Mouse (Mus musculus) kidney, embryonic 16.5 days (tissue): ENCODE results near the gene Ifi35. TPM values are rescaled to one million over a fixed set of nuclear protein-coding genes. Genes with fewer than 3 reads are reported as not detected.
"Not testable (repeated sequence)": the region's sequence is repeated elsewhere in the genome, so short reads cannot be mapped to it uniquely, and the experiment has no call there.

ENCODE experiments used
- ATAC-seq: fragments of 200-750 bp; cut with Nextera tagmentation; 2 replicates; pipeline ENCODE4 v1.8.0; 2017; ENCODE audit warnings: moderate TSS enrichment; ENCODE audit not compliant: low FRiP score, low TSS enrichment
- H3K27ac ChIP-seq: fragments of 300-500 bp; sonication (generic); 2 replicates; pipeline ENCODE4 v1.5.1; 2014; ENCODE audit warnings: low read length
- H3K27me3 ChIP-seq: fragments of 300-500 bp; sonication (generic); 2 replicates; pipeline ENCODE4 v1.6.1; 2014; ENCODE audit warnings: low read length, control low read depth, mixed read lengths; ENCODE audit not compliant: insufficient read depth
- H3K36me3 ChIP-seq: fragments of 300-500 bp; sonication (generic); 2 replicates; pipeline ENCODE4 v1.6.1; 2014; ENCODE audit warnings: low read length, control low read depth, mixed read lengths; ENCODE audit not compliant: insufficient read depth
- H3K4me1 ChIP-seq: fragments of 300-500 bp; sonication (generic); 2 replicates; pipeline ENCODE4 v1.6.1; 2014; ENCODE audit warnings: low read length, control low read depth, mixed read lengths; ENCODE audit not compliant: insufficient read depth
- H3K4me2 ChIP-seq: fragments of 300-500 bp; sonication (generic); replicated peaks from 2 replicates; pipeline ENCODE4 v1.6.1; 2014; ENCODE audit warnings: low read depth, low read length
- H3K4me3 ChIP-seq: fragments of 300-500 bp; sonication (generic); 2 replicates; pipeline ENCODE4 v1.5.1; 2014; ENCODE audit warnings: mild to moderate bottlenecking, low read length
- H3K9ac ChIP-seq: fragments of 300-500 bp; sonication (generic); replicated peaks from 2 replicates; pipeline ENCODE4 v1.6.1; 2014; ENCODE audit warnings: low read length
- H3K9me3 ChIP-seq: fragments of 300-500 bp; sonication (generic); 2 replicates; pipeline ENCODE4 v1.6.1; 2016; ENCODE audit warnings: low read length, control low read depth
- WGBS: fragments of 180-500 bp; shearing (Covaris S2); extraction: QIAGEN DNeasy Blood & Tissue Kit; methylation state at CpG from one replicate; pipeline ENCODE4 v1.1.7; 2014; 5-methylcytosine and 5-hydroxymethylcytosine counted together
- polyA plus RNA-seq: library from polyadenylated mRNA; unstranded; fragments of >200 nt; fragmentation: Nextera tagmentation; extraction: Ambion mirVana; gene quantifications from 2 replicates; pipeline ENCODE4 v1.2.1, GENCODE M21; 2015

Gene Ifi35
- polyA plus RNA-seq, 1 experiment from 2014 or later = 18.6 TPM

- under 1% methylated on average over 14 of the region's 14 CpGs for WGBS
- Histone ChIP-seq H3K27ac (peak overlapping the region; percentile 93), H3K4me2 (peak overlapping the region; percentile 69), H3K27me3 (no peaks in the 10 kb centered on the region), H3K4me3 (peak overlapping the region; percentile 90), H3K9ac (peak overlapping the region; percentile 97), H3K4me1 (peaks cover 18% of the 10 kb centered on the region), H3K36me3 (peaks cover 28% of the 10 kb centered on the region), H3K9me3 (no peaks in the 10 kb centered on the region)
- no peak for ATAC-seq
These were observed 5.4 kb upstream of the Ifi35 start for GRCm38 (mm10) chr11:101442760-101443159.

DNA sequence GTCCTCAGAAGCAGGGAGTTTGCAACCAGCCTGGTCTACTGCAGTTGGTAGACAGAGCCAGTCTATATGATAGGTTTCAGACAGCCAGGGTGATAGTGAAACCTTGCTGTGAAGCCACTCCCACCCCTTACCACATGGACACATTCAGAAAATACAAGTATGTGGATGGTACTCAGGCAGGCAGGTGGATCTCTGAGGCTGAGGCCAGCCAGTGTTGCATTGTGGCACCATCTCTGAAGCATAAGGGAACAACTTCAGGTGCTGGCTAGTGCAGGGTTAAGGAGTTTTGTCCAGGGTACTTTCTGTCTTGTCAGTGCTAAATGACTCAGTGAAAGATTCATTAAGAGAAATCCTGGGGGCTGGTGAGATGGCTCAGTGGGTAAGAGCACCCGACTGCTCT is 1.9 kb upstream of the Ifi35 start:
- no peaks in the 10 kb centered on the region for H3K9me3 ChIP-seq
- no peak overlapping the region for H3K27ac ChIP-seq
- H3K4me3 ChIP-seq = no peak overlapping the region
- no peaks in the 10 kb centered on the region for H3K27me3 ChIP-seq
- 75% methylated on average over 1 of the region's 1 CpGs for WGBS
- ATAC-seq = no peak
- peaks cover 23% of the 10 kb centered on the region for H3K4me1 ChIP-seq
- no peak overlapping the region for H3K9ac ChIP-seq
- H3K4me2 ChIP-seq = no peak overlapping the region
- H3K36me3 ChIP-seq = peaks cover 28% of the 10 kb centered on the region

- ATAC-seq, H3K27ac ChIP-seq, H3K27me3 ChIP-seq, H3K9ac ChIP-seq, H3K4me2 ChIP-seq, H3K9me3 ChIP-seq, H3K4me3 ChIP-seq: not testable (repeated sequence)
- Histone ChIP-seq H3K4me1 (peaks cover 23% of the 10 kb centered on the region), H3K36me3 (peaks cover 28% of the 10 kb centered on the region)
- 91% methylated on average over 8 of the region's 8 CpGs for WGBS
These were observed 1.3 kb upstream of the Ifi35 start for GRCm38 (mm10) chr11:101446860-101447259.

DNA sequence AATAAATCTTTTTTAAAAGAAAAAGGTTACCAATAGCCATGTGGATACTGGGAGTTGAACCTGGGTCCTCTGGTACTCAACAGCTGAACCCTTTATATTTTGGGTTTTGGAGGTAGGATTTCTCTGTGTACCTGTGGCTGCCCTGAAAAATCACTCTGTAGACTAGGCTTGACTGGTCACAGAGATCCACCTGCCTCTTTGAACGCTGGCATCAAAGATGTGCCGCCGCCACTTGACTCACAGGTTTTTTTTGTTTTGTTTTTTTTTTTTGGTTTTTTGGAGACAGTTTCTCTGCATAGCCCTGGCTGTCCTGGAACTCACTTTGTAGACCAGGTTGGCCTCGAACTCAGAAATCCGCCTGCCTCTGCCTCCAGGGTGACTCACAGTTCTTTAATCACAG is 421 bp upstream of the Ifi35 start:
- H3K9ac ChIP-seq = no peak overlapping the region; the same call in 1 of the 2 replicates
- peak overlapping the region; percentile 54 for H3K4me3 ChIP-seq
- peaks cover 23% of the 10 kb centered on the region for H3K4me1 ChIP-seq
- WGBS = 83% methylated on average over 5 of the region's 5 CpGs
- ATAC-seq = no peak
- H3K36me3 ChIP-seq = peaks cover 28% of the 10 kb centered on the region
- H3K27ac ChIP-seq = peak overlapping the region; percentile 80
- no peaks in the 10 kb centered on the region for H3K27me3 ChIP-seq
- peak overlapping the region; percentile 55 for H3K4me2 ChIP-seq
- H3K9me3 ChIP-seq = no peaks in the 10 kb centered on the region

GRCm38 (mm10) chr11:101448899-101449298 is 692 bp downstream of the Ifi35 start:
- Histone ChIP-seq H3K9me3 (no peaks in the 10 kb centered on the region), H3K27me3 (no peaks in the 10 kb centered on the region), H3K9ac (peak overlapping the region; percentile 68), H3K4me1 (peaks cover 13% of the 10 kb centered on the region), H3K36me3 (peaks cover 20% of the 10 kb centered on the region), H3K4me3 (peak overlapping the region; percentile 54), H3K27ac (no peak overlapping the region; the same call in 1 of the 2 replicates), H3K4me2 (peak overlapping the region; percentile 55)
- WGBS = 89% methylated on average over 4 of the region's 4 CpGs
- no peak for ATAC-seq

- H3K27me3 ChIP-seq, H3K9ac ChIP-seq, ATAC-seq, H3K4me2 ChIP-seq, H3K4me3 ChIP-seq, H3K27ac ChIP-seq, H3K9me3 ChIP-seq: not testable (repeated sequence)
- 82% methylated on average over 4 of the region's 4 CpGs for WGBS
- H3K36me3 ChIP-seq = peaks cover 13% of the 10 kb centered on the region
- H3K4me1 ChIP-seq = peaks cover 10% of the 10 kb centered on the region; the same call in 1 of the 2 replicates
These were observed 1.4 kb downstream of the Ifi35 start for GRCm38 (mm10) chr11:101449596-101449995.

DNA sequence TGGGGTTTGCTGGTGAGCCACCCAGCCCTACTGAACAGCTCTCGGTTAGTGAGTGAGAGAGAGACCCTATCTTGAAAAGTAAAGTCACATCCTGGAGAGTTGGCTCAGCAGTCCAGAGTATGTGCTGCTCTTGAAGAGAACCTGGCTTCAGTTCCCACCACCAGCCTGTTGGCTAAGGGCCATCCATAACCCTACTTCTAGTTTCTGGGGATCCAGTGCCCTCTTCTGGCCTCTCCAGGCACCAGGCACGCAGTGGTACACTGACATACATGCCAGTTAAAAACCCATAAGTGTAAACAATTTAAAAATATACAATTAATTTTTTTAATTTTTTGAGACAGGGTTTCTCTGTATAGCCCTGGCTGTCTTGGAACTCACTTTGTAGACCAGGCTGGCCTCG is 2.2 kb downstream of the Ifi35 start:
- ATAC-seq = no peak
- Histone ChIP-seq H3K4me1 (peaks cover 14% of the 10 kb centered on the region; the same call in 1 of the 2 replicates), H3K27ac (no peak overlapping the region), H3K36me3 (peaks cover 6% of the 10 kb centered on the region; the same call in 1 of the 2 replicates), H3K9me3 (no peaks in the 10 kb centered on the region), H3K4me2 (no peak overlapping the region), H3K4me3 (no peak overlapping the region), H3K9ac (no peak overlapping the region), H3K27me3 (no peaks in the 10 kb centered on the region)
- 90% methylated on average over 3 of the region's 3 CpGs for WGBS

- H3K4me1 ChIP-seq = peaks cover 14% of the 10 kb centered on the region; the same call in 1 of the 2 replicates
- WGBS = 90% methylated on average over 10 of the region's 10 CpGs
- H3K36me3 ChIP-seq = peaks cover under 1% of the 10 kb centered on the region; the same call in 1 of the 2 replicates
- H3K27me3 ChIP-seq = no peaks in the 10 kb centered on the region
- H3K9ac ChIP-seq = no peak overlapping the region
- no peak overlapping the region for H3K27ac ChIP-seq
- H3K4me2 ChIP-seq = no peak overlapping the region
- no peak for ATAC-seq
- no peak overlapping the region for H3K4me3 ChIP-seq
- no peaks in the 10 kb centered on the region for H3K9me3 ChIP-seq
These were observed 3.3 kb downstream of the Ifi35 start for GRCm38 (mm10) chr11:101451536-101451935.

DNA sequence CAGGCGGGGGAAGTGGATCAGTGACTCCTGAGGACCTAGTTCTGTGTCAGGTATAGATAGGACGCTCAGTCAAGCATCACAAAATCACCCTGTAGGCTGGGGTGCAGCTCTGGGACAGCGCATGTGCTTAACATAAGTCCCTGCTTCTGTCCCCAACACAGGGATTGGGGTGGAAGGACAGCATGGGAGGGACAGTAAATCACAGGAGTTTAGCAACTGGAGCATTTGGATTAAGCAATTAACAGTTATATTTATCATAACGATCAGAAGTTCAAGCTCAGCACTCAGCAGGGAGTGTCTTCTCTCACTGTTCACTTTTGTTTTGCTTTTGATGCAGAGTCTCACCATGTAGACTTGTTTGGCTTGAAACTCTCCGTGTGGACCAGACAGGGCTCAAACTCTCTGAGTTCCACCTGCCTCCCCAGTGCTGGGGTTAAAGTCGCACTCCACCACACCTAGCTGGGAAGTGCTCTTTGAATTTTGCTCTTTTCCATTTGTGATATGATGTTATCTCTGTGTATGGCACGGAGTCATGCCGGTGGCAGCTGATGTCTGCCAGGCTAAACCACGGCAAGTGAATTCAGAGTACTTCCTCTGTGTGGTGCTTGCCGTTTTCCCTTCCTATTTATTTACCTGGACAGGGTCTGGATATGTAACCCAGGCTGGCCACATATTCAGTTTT is 4.0 kb downstream of the Ifi35 start:
- Histone ChIP-seq H3K9ac (no peak overlapping the region), H3K4me2 (no peak overlapping the region), H3K36me3 (peaks cover 2% of the 10 kb centered on the region; the same call in 1 of the 2 replicates), H3K27me3 (no peaks in the 10 kb centered on the region), H3K4me1 (peaks cover 14% of the 10 kb centered on the region; the same call in 1 of the 2 replicates), H3K4me3 (no peak overlapping the region), H3K27ac (no peak overlapping the region), H3K9me3 (no peaks in the 10 kb centered on the region)
- WGBS = 67% methylated on average over 10 of the region's 10 CpGs
- ATAC-seq = no peak

DNA sequence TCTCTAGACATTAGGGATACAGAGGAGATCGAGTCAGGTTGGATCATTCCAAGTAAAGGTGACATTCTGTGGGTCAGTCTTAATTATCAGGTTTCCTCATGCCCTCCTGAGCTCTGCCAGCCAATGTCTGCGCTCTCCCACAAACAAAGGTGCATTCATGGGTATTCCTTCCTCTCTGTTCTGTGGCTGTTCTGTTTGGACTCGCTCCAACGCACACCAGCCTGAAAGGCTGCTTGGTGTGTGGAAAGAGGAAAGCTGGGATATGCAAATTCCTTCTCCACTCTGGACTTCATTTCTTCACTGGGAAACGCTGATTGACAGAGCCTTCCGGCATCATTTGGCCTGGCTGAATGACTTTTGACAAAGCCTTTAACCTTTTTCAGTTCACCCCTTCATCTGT is 6.5 kb downstream of the Ifi35 start:
- peak; percentile 29; the same call in 1 of the 2 replicates for ATAC-seq
- Histone ChIP-seq H3K27ac (peak overlapping the region; percentile 57), H3K36me3 (peaks cover 13% of the 10 kb centered on the region), H3K27me3 (no peaks in the 10 kb centered on the region), H3K4me3 (no peak overlapping the region), H3K4me1 (peaks cover 14% of the 10 kb centered on the region), H3K9ac (no peak overlapping the region), H3K4me2 (no peak overlapping the region), H3K9me3 (no peaks in the 10 kb centered on the region)
- 47% methylated on average over 6 of the region's 6 CpGs for WGBS
